Mouse (Mus musculus): ENCODE results near the gene Krtap7-1. TPM values are rescaled to one million over a fixed set of nuclear protein-coding genes. Genes with fewer than 3 reads are reported as not detected.

The Krtap7-1 gene
- not detected for total RNA-seq (2021)
- long read RNA-seq, experiment 1: 0 reads
- long read RNA-seq, experiment 2: 0 reads

DNA sequence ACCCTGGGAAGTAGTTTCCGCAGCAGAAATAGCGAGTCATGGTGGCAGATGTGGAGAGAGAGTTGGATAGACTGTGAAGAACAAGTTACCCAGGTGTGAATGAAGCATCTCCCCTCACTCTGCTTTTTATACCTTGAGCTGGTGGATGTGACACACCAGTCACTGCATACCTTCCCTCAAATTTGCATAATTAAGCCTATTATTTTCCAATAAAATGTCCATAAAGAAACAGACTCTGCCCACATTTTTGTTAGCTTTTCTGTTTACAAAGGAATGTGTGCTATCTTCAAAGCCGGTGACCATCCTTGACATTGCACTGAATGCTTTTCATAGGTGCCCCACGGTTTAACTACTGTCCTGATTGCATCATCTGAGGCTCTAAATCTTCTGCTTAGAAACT lies at the start of gene Krtap7-1:
Gene Krtap7-1, minus strand, starts transcription at position 101 of the 400 bp plus-strand sequence.
- DNase-seq: no peak

DNA sequence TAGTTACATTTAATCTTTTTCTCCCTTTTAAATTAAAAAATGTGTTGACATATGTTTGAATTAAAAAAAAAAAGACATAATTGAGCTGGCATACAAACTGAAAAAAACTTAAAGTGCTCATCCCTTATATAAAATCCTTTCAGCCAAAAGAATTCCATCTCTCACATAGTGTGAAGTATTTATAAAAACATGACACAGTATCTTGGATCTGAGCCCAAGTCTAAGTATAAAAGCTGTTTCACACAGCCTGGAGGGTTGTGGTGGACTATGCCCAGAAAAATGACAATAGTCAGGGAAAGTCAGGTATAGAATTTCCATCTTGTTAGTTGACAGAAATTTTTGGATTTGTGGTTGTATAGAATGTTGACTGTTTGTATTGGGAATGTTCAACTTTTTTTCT lies 42.2 kb upstream of the Krtap7-1 start:
- peak; percentile 6 to 17 for DNase-seq

DNA sequence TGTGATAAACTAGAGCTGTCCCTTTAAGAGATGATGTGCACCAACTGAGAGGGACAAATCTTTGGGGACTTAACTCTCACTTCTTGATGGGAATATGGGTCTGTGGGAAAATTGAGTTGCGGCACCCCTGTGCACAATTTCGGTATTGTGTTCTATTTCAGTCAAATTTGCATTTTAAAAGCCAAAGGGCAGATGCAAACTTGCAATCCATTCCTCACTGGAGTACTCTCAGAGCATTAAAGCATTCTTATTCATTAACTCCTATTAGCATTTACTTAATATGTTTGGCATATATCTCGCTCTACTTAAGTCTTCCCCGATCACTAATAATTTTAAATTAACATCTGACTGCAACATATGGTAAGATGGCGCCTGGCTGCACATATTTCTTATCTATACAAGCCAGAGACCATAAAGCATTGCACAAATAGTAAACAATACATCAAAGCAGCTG lies 29.9 kb upstream of the Krtap7-1 start:
- DNase-seq: no peak

DNA sequence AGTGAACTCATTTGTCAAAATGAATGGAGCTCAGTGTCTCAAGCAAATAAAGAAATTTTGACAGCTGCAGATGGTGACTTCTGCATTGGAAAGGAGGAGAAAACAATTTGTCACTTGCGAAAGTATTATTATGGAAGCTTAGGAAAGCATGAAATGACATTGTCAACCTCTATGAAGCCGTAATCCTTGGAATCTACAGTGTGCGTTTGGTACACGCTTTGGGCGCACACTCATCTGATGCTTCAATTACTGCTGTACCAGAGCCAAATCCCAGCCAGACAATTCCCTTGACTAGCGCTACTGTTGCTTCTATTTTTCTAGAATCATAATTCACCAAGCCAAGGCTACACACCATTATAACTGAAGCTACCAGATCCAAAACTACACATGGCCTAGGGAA lies 29.2 kb upstream of the Krtap7-1 start:
- no peak for DNase-seq

DNA sequence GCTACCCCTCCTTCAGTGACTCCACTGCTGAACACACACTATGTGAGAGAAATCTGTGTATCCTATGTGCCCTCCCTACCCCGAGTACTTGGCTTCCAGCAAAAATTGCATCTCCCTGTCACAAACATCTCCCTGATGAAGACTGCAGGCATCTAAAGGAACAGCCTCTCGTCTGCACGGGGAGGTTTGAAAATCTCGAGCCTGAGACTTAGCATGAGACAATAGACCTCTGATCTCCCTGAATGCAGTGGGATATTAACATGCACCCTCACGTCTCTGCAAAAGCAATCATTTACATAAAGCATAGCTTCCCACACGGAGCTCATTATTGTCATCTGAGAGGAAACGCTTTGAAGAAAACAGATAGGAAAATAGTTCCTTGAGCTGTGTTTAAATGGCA lies 22.4 kb upstream of the Krtap7-1 start:
- no peak for DNase-seq

DNA sequence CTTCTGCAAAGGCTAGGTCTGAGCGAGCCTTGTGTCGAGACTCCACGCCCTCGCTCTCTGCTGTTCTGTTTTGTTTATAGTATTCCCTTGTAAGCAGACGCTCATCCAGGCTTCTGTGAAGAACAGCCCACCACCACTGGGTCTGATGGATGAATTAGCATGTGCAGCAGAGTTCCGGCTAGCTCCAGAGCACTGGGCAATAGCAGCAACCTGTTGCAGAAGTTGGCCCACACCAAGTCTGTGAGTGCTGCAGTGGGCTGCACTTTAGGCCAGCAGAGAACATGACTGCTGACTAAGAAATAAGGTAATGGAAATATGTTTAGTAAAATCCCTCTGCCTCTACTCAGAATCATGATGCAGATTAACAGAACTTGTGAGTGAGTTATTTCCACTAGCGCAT lies 21.7 kb upstream of the Krtap7-1 start:
- no peak for DNase-seq

DNA sequence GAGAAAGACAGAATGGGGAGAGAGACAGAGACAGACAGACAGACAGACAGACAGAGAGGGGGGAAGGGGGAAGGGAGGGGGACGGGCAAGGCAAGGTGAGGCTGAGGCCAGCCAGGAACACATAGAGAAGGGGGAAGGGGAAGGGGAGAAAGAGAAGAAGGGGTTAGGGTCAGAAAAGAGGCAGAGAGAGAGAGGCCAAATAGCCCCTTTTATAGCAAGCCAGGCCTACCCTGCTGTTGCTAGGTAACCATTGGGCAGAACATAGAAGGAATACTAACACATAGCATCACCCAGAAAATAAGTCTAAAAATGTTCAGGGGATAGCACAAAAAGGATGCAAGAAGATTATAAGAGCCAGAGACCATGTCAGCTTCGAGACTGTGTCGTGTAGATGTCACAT lies 20.3 kb upstream of the Krtap7-1 start:
- DNase-seq: no peak

DNA sequence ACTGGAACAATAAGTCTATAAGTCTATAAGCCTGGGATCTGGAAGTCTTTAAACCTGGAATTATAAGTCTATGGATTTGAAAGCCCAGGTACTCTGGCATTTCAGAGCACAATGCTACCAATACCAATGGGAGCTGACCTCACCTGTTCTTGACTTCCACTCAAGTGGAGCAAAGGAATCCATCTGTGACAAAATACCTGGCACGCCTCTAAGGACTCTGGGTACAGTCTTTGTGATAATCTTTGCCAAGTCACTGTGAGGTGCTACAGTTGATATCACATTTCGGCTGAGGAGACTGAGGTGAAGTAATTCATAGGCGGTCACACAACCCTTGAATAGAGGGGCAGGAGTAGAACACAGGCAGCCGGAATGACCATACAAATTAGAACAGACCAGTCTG lies 12.9 kb upstream of the Krtap7-1 start:
- no peak for DNase-seq

DNA sequence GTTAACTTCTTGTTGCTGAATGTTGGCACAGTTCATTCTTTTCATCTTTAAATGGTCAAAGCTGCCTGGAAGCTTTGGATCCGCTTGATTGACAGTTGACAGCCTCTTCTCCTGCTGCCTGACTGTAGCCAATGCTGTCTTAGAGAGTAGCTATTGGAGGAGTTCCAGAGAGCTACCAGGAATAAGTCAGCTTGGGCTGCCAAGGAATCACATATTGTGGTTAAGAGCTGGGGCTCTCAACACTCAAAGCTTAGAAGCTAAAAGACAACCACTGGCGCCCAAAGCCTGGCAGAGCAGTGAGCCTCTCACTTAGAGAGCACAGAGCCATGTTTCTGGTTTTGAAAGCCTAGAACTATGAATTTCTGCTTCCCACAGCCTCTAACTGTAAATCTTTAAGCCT lies 12.4 kb upstream of the Krtap7-1 start:
- peak in 1 of 2 experiments; percentile 1 for DNase-seq

DNA sequence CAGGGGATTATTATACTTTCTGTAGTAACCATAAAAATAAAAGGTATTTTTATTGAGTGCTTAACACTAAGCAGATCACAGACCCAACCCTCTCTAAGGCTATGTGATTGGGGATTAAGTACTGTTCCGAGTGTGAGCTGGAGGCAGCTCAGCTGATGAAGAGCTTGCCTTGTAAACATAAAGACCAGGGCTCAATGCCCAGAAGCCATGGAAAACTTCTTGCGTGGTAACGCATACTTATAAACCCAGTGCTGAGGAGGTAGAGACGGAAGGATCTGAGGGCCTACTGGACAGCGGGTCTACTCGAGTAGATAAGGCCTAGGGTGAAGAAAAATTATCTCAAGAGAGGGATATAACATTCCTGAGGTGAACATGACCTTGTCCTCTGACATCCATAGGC lies 12.0 kb upstream of the Krtap7-1 start:
- DNase-seq: no peak

DNA sequence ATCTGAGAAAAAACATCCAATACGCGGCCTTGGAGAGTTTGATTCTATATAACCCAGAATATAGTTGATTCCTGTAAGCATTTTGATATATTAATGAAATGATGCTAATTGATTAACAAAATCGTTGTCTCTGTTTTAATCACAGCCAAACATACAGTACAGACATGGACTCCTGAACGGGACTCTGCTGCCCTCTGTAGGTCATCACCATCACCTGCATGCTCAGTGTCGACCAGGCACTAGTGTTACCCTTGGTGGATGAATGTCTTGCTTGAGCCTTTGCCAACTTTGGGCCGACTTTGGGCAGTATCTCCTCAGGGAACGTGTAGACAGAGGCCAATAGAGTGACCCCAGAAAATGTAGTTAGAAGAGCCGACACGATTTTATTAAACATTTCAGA lies 9.5 kb upstream of the Krtap7-1 start:
- peak; percentile 5 to 49 for DNase-seq

DNA sequence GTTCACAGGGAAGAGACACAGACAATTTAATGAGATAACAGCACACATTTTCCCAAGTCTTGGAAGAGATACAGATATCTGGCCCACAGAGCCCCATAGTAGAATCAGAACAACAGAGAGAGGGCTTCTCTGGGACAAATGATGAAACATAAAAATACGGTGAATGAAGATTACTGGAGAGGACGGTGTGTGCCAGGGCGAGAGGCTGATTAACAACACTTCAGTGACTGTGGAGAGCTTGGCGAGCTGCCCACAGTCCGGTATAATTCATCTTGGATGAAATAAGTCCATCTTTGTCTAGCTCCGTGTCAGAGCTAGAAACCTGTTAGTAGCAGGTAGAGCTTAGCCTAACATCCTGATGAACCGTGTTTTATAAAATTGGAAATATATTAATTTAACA lies 5.3 kb upstream of the Krtap7-1 start:
- DNase-seq: no peak

DNA sequence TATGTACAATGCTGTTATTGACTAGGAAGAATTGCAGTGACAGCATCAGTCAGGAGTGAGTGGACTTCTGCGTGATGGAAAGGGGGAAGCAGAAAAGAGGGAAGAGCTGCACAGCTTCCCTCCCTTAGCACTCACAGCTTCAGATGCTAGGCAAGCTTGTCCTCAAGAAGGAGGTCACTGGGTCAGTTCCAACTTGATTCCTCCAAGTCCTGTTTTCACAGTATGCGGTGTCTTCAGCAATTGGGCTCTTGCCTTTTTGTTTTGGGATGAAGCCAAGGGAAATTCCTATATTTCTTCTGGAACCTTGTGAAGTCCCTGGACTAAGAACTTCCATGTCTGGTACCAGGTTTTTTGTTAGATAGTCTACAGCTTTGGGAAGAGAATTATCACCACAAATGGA lies 4.6 kb downstream of the Krtap7-1 start:
- DNase-seq: no peak

DNA sequence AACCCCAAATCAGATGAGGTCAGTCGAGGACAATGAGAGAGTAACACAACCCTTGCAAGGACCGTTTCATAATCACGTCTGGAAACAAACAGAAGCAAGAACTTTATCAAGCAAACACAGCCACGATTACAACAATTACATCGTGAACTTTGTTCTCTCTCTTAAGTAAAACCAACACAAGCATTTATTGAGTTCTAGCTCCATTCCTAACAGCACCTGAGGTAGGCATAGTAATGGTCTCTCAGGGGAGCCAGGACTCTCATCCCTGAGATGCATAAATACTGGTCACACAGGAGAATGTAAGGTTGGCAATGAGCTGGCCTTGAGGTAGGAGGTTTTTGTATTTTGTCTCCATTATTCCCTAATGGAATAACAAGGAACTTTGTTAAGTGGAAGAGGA lies 6.3 kb downstream of the Krtap7-1 start:
- DNase-seq: no peak

DNA sequence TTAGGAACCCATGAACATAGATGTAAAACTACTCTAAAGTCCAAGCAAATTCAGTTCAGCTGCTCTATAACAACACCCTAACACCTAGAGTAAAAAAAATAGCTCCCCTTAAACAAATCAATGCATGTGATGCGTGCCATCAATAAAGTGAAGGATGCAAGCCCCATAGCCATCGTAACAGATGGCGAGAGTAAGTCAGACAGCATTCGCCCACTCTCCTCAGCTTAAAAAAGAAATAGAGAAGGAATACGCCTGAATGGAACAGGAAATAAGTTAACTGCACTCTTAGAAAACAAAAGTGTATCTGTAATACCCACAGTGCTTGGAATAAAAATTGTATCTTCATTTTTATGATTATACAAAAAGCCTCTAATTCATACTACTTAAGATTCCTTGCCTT lies 11.1 kb downstream of the Krtap7-1 start:
- no peak for DNase-seq

DNA sequence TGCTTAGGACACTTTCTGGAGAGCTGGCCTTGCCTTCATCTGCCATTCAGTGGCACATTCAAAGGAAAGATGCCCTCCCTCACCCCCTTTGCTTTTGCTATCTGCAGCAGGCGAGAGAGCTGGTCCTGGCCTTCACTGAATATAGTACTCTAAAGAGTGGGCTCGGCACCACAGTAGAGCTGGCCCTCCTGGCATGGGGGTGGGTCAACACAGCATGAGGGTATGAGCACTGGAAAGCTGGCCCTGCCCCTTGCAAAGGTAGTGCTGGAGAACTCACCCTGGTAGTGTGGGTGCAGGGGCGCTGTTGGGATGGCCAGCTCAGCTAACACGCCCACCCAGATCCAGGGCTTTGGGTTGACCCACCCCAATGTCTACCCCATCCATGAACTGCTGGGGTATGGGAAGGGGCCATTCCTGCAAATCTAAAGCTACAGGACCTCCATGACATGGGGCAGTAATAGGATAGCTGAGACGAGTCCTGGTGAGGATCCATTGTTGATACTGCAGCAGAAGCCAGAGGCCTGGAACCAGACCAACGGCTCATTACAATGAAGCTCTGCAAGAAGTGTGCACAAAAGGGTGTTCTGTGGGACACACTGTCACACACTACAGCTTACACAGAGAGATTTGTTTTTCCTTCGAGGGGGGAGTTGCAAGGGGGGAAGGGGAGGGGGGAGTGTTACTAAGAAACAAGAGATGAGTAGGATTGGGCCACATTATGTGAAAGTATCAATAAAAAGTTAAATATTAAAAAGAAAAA lies 12.5 kb downstream of the Krtap7-1 start:
- no peak for DNase-seq

DNA sequence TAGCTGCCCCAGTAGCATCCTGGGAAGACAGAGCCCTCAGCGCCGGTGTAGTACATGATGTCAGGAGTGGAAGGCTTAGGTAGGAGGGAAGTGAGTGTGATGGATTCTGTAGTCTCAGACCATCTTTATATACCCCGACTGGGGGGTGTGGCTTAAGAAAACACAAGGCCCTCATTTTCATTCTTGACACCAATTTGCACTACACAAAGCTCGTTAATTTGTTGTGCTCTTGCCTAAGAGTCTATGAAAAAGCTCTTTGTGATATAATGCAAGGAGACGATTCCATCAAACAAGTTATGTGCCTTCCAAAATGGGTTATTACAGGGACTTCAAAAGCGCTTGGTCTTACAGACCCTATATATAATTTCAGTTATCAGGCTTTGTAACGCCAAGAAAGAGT lies 20.3 kb downstream of the Krtap7-1 start, which contains the start of gene Krtap8-1:
Gene Krtap8-1, minus strand, starts transcription at position 101 of the 400 bp plus-strand sequence.
- no peak for DNase-seq

DNA sequence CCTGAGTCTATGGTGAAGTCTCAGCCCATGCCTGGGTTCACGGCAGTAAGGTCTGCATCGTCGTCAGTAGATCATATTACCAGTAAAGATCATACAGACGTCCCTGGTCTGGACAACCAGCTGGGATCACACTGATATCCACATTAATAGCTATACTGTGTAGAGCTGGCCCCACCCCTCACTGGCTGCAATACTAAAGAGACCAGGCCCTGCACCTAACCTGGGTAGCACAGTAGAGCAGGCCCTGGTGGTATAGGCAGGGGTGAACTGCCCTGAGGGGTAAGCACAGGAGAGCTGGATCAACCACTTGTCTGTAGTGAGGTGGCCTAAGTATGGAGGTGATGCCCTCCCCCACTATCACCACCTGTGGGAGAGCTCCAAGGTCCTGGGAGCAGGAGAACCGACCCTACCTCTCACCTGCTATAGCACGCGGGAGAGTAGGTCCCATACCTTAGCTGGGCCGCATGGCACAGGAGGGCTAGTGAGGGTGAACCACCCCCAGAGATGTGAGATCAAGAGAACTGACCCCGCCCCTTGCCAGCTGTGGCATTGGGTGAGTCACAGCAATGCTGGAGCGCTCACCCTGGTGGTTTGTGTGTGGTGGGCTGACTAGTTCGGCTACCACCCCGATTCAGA lies 30.3 kb downstream of the Krtap7-1 start:
- DNase-seq: no peak

DNA sequence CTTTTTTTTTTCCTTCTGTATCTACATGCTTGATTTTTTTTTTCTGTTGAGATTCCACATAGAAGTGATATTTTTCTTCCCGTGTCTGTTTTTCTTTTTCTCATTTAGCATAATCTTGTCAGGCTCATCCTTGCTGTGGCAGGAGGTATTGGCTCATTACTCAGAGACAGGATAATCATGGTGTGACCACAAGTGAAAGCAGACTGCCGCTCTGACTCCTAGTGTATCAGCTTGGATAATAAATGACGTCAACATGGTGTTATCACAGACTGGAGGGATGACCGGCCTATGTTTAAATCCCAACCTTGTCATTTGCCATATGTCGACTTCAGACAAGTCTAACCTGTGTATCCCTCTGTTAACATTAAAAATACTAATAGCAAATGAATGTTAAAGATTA lies 46.9 kb downstream of the Krtap7-1 start:
- DNase-seq: no peak
